Mouse (Mus musculus) heart, embryonic 12.5 days (tissue): ENCODE measurements around the gene Engase. TPM values are rescaled to one million over a fixed set of nuclear protein-coding genes. Genes with fewer than 3 reads are reported as not detected.
A peak's percentile ranks its signal among the peaks of the same experiment; 100 is the strongest.

Source experiments
- ATAC-seq: fragments of 200-750 bp; cut with Nextera tagmentation; 2 replicates; pipeline ENCODE4 v1.8.0; 2017; ENCODE audit warnings: moderate TSS enrichment, moderate library complexity; ENCODE audit not compliant: insufficient number of reproducible peaks, low FRiP score
- H3K27ac ChIP-seq: fragments of 300-500 bp; sonication (generic); 2 replicates; pipeline ENCODE4 v1.5.1; 2016; ENCODE audit warnings: mild to moderate bottlenecking, moderate library complexity; ENCODE audit not compliant: poor library complexity, severe bottlenecking
- H3K27me3 ChIP-seq: fragments of 300-500 bp; sonication (generic); replicated peaks from 2 replicates; pipeline ENCODE4 v1.6.1; 2016; ENCODE audit warnings: mild to moderate bottlenecking, moderate library complexity
- H3K36me3 ChIP-seq: fragments of 300-500 bp; sonication (generic); 2 replicates; pipeline ENCODE4 v1.6.1; 2016; ENCODE audit warnings: mild to moderate bottlenecking, moderate library complexity
- H3K4me1 ChIP-seq: fragments of 300-500 bp; sonication (generic); replicated peaks from 2 replicates; pipeline ENCODE4 v1.6.1; 2016; ENCODE audit warnings: mild to moderate bottlenecking
- H3K4me2 ChIP-seq: fragments of 300-500 bp; sonication (generic); 2 replicates; pipeline ENCODE4 v1.6.1; 2016; ENCODE audit warnings: mild to moderate bottlenecking, moderate library complexity
- H3K4me3 ChIP-seq: fragments of 300-500 bp; sonication (generic); 2 replicates; pipeline ENCODE4 v1.5.1; 2016; ENCODE audit warnings: mild to moderate bottlenecking
- H3K9ac ChIP-seq: fragments of 300-500 bp; sonication (generic); 2 replicates; pipeline ENCODE4 v1.6.1; 2016; ENCODE audit warnings: mild to moderate bottlenecking, moderate library complexity
- H3K9me3 ChIP-seq: fragments of 300-500 bp; sonication (generic); replicated peaks from 2 replicates; pipeline ENCODE4 v1.6.1; 2016; ENCODE audit warnings: mild to moderate bottlenecking, moderate library complexity
- WGBS: fragments of 180-500 bp; shearing (Covaris S2); methylation state at CpG from one replicate; pipeline ENCODE4 v1.1.7; 2016; 5-methylcytosine and 5-hydroxymethylcytosine counted together
- polyA plus RNA-seq: library from polyadenylated mRNA; unstranded; fragments of >200 nt; fragmentation: Nextera tagmentation; extraction: Ambion mirVana; gene quantifications from 2 replicates; pipeline ENCODE4 v1.2.1, GENCODE M21; 2016

Engase gene
- polyA plus RNA-seq, 1 experiment from 2014 or later: 4.6 TPM

GRCm38 (mm10) chr11:118456937-118457336, 19.7 kb upstream of the Engase start:
- Histone ChIP-seq H3K9me3 (peaks cover 6% of the 10 kb centered on the region; the same call in 1 of the 2 replicates), H3K4me3 (no peak overlapping the region), H3K27me3 (no peaks in the 10 kb centered on the region), H3K4me1 (peaks cover 12% of the 10 kb centered on the region), H3K4me2 (no peak overlapping the region), H3K27ac (no peak overlapping the region), H3K9ac (no peak overlapping the region), H3K36me3 (no peaks in the 10 kb centered on the region)
- ATAC-seq: no peak
- 77% methylated on average over 11 of the region's 11 CpGs for WGBS

GRCm38 (mm10) chr11:118459051-118459450, 17.6 kb upstream of the Engase start:
- peak overlapping the region; percentile 55 for H3K27ac ChIP-seq

GRCm38 (mm10) chr11:118459536-118459935, 17.1 kb upstream of the Engase start:
- Histone ChIP-seq H3K4me1 (peaks cover 12% of the 10 kb centered on the region), H3K27ac (peak overlapping the region; percentile 55), H3K9me3 (peaks cover 6% of the 10 kb centered on the region; the same call in 1 of the 2 replicates), H3K9ac (no peak overlapping the region), H3K27me3 (no peaks in the 10 kb centered on the region), H3K4me3 (no peak overlapping the region), H3K4me2 (no peak overlapping the region), H3K36me3 (no peaks in the 10 kb centered on the region)
- peak; percentile 50 for ATAC-seq
- 70% methylated on average over 4 of the region's 4 CpGs for WGBS

More at GRCm38 (mm10) chr11:118459051-118459450, 17.6 kb upstream of the Engase start:
- Histone ChIP-seq H3K9ac (no peak overlapping the region), H3K9me3 (peaks cover 6% of the 10 kb centered on the region; the same call in 1 of the 2 replicates), H3K36me3 (no peaks in the 10 kb centered on the region), H3K4me3 (no peak overlapping the region), H3K27me3 (no peaks in the 10 kb centered on the region), H3K4me1 (peaks cover 12% of the 10 kb centered on the region), H3K4me2 (no peak overlapping the region)
- 24% methylated on average over 8 of the region's 8 CpGs for WGBS
- ATAC-seq: peak; percentile 73

GRCm38 (mm10) chr11:118460280-118460679, 16.3 kb upstream of the Engase start:
- H3K9ac ChIP-seq: no peak overlapping the region
- H3K36me3 ChIP-seq: no peaks in the 10 kb centered on the region
- no peak overlapping the region for H3K27ac ChIP-seq
- WGBS: 54% methylated on average over 6 of the region's 6 CpGs
- H3K27me3 ChIP-seq: no peaks in the 10 kb centered on the region
- H3K4me3 ChIP-seq: no peak overlapping the region
- H3K4me1 ChIP-seq: peaks cover 12% of the 10 kb centered on the region
- no peak for ATAC-seq
- H3K9me3 ChIP-seq: peaks cover 6% of the 10 kb centered on the region; the same call in 1 of the 2 replicates
- no peak overlapping the region for H3K4me2 ChIP-seq

- H3K9ac ChIP-seq: no peak overlapping the region
- no peak for ATAC-seq
Observed at GRCm38 (mm10) chr11:118467441-118468035, 9.1 kb upstream of the Engase start.

GRCm38 (mm10) chr11:118469509-118470160, 7.0 kb upstream of the Engase start:
- no peak overlapping the region for H3K4me3 ChIP-seq
- ATAC-seq: no peak
- H3K4me2 ChIP-seq: no peak overlapping the region

More at GRCm38 (mm10) chr11:118467441-118468035, 9.1 kb upstream of the Engase start:
- Histone ChIP-seq H3K4me1 (peaks cover 21% of the 10 kb centered on the region), H3K36me3 (no peaks in the 10 kb centered on the region), H3K27me3 (no peaks in the 10 kb centered on the region), H3K4me2 (no peak overlapping the region), H3K9me3 (no peaks in the 10 kb centered on the region), H3K4me3 (no peak overlapping the region), H3K27ac (no peak overlapping the region)
- WGBS: 53% methylated on average over 11 of the region's 11 CpGs

GRCm38 (mm10) chr11:118470234-118470966, 6.2 kb upstream of the Engase start:
- H3K9me3 ChIP-seq: no peaks in the 10 kb centered on the region
- no peaks in the 10 kb centered on the region for H3K36me3 ChIP-seq
- no peak overlapping the region for H3K9ac ChIP-seq
- no peaks in the 10 kb centered on the region for H3K27me3 ChIP-seq
- no peak overlapping the region for H3K27ac ChIP-seq
- no peak overlapping the region for H3K4me3 ChIP-seq
- WGBS: 17% methylated on average over 12 of the region's 12 CpGs
- H3K4me2 ChIP-seq: no peak overlapping the region
- peak; percentile 61; the same call in 1 of the 2 replicates for ATAC-seq
- peaks cover 21% of the 10 kb centered on the region for H3K4me1 ChIP-seq

More at GRCm38 (mm10) chr11:118469509-118470160, 7.0 kb upstream of the Engase start:
- Histone ChIP-seq H3K27me3 (no peaks in the 10 kb centered on the region), H3K9ac (no peak overlapping the region), H3K36me3 (no peaks in the 10 kb centered on the region), H3K9me3 (no peaks in the 10 kb centered on the region), H3K4me1 (peaks cover 21% of the 10 kb centered on the region), H3K27ac (no peak overlapping the region)
- WGBS: 77% methylated on average over 10 of the region's 10 CpGs

- Histone ChIP-seq H3K4me2 (no peak overlapping the region), H3K36me3 (no peaks in the 10 kb centered on the region), H3K9ac (no peak overlapping the region), H3K4me1 (peaks cover 21% of the 10 kb centered on the region), H3K4me3 (no peak overlapping the region), H3K9me3 (no peaks in the 10 kb centered on the region), H3K27me3 (no peaks in the 10 kb centered on the region), H3K27ac (no peak overlapping the region)
- WGBS: 85% methylated on average over 13 of the region's 13 CpGs
- no peak for ATAC-seq
Observed at GRCm38 (mm10) chr11:118471676-118472075, 5.0 kb upstream of the Engase start.

- no peak for ATAC-seq
- Histone ChIP-seq H3K4me3 (no peak overlapping the region), H3K4me2 (no peak overlapping the region), H3K27ac (no peak overlapping the region), H3K4me1 (peaks cover 20% of the 10 kb centered on the region), H3K36me3 (no peaks in the 10 kb centered on the region), H3K9me3 (no peaks in the 10 kb centered on the region), H3K9ac (no peak overlapping the region), H3K27me3 (no peaks in the 10 kb centered on the region)
- 75% methylated on average over 1 of the region's 1 CpGs for WGBS
Observed at GRCm38 (mm10) chr11:118473161-118473560, 3.5 kb upstream of the Engase start.

GRCm38 (mm10) chr11:118473842-118474500, 2.7 kb upstream of the Engase start:
- no peak overlapping the region for H3K9ac ChIP-seq
- H3K27me3 ChIP-seq: no peaks in the 10 kb centered on the region
- H3K4me2 ChIP-seq: no peak overlapping the region
- WGBS: 65% methylated on average over 6 of the region's 6 CpGs
- no peaks in the 10 kb centered on the region for H3K9me3 ChIP-seq
- H3K27ac ChIP-seq: no peak overlapping the region
- peaks cover under 1% of the 10 kb centered on the region for H3K36me3 ChIP-seq
- H3K4me1 ChIP-seq: peaks cover 20% of the 10 kb centered on the region
- no peak for ATAC-seq
- no peak overlapping the region for H3K4me3 ChIP-seq
